Mouse (Mus musculus) layer of hippocampus, adult 6 months (tissue): Measurements from ENCODE around the gene 1700024G13Rik. TPM values are rescaled to one million over a fixed set of nuclear protein-coding genes. Genes with fewer than 3 reads are reported as not detected.

Experiments used
- long read RNA-seq, 2 experiments: library from polyadenylated mRNA; unstranded; transcript quantifications; one replicate each; pipeline ENCODE4 v2.0.0; 2019 to 2020
- polyA plus RNA-seq: library from polyadenylated mRNA; unstranded; fragments of <200 nt; fragmentation: Nextera tagmentation; gene quantifications from 2 replicates; pipeline ENCODE4 v1.2.3, GENCODE M21; 2021

The 1700024G13Rik gene
- 4.0 and 5.1 TPM in 2 replicates for polyA plus RNA-seq
- long read RNA-seq, experiment 1, partial matches to known transcripts: 1 of 4 reads
- long read RNA-seq, experiment 1, other reads (novel, unspliced or antisense): 0 of 4 reads
- long read RNA-seq, experiment 2: 0 reads

GRCm38 (mm10) chr14:32388196-32388595, at the start of gene 1700024G13Rik:
TSS of gene 1700024G13Rik (minus strand) at chr14:32388391.

Other genes with a start within 250 kb of the 1700024G13Rik start
- not detected in 2 replicates for gene Msmb, start 246.4 kb downstream of the 1700024G13Rik start, polyA plus RNA-seq
- 54.2 and 60.7 TPM in 2 replicates for gene Ncoa4, start 228.5 kb downstream of the 1700024G13Rik start, polyA plus RNA-seq
- 191 and 210 TPM in 2 replicates for gene Timm23, start 186.5 kb downstream of the 1700024G13Rik start, polyA plus RNA-seq
- gene Parg, start 186.4 kb downstream of the 1700024G13Rik start, polyA plus RNA-seq: 11.8 and 14.0 TPM in 2 replicates
- gene Ogdhl, start 66.4 kb downstream of the 1700024G13Rik start, polyA plus RNA-seq: 64.1 and 74.7 TPM in 2 replicates
- 0.20 and 0.38 TPM in 2 replicates for gene Slc18a3, start 76.5 kb upstream of the 1700024G13Rik start, polyA plus RNA-seq
- gene Chat, start 77.6 kb upstream of the 1700024G13Rik start, polyA plus RNA-seq: 0.11 and 0.55 TPM in 2 replicates
- 1.0 and 1.5 TPM in 2 replicates for gene Ercc6, start 125.1 kb upstream of the 1700024G13Rik start, polyA plus RNA-seq
- 0.09 TPM in 1 of 2 replicates, not detected in the other for gene Prrxl1, start 211.0 kb upstream of the 1700024G13Rik start, polyA plus RNA-seq